Mouse (Mus musculus): ENCODE results near the gene Brca2. TPM values are rescaled to one million over a fixed set of nuclear protein-coding genes. Genes with fewer than 3 reads are reported as not detected.

The Brca2 gene
- total and polyA plus RNA-seq, 3 experiments: 13.8 to 24.0 (median 17.1) TPM

DNA sequence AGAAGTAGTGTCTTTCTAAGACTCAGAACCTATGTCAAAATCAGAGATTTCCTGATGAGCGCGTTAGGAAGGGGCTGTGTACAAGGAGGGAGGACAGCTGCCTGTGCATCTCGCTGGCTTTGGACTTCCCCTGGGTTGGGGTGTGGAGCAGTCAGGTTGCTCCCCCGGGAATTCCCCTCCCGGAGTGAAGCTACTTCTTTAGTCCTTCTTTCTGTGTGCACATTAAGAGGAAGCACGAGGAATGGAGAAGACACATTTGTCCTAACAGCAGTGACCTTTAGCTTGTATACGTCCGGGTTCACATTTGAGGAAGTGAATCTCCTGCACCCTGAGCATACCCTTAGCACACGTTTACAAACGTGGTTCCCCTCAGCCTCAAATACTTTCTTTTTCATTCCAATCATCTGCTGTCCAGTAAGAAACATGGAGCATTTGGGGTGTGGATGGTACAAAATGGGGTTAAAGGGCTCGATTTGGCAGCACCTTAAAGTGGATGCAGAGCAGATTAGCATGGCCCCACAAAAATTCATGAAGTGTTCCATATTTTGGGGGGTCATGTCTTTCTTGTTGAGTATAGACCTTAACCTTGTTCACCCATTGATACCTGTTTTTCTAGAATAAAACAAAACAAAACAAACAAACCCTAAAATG lies 73.1 kb downstream of the Brca2 start (continued):
- TF ChIP-seq MYC (IDR thresholded peaks at IDR 0.05; ENCODE audit: low read depth, low read length) (peak; percentile 97), KAT2A (IDR thresholded peaks at IDR 0.05; ENCODE audit: insufficient replicate concordance, low read length) (no peak), POLR2AphosphoS2 (IDR thresholded peaks at IDR 0.05; ENCODE audit: low read depth, low read length) (no peak), ZMIZ1 (IDR thresholded peaks at IDR 0.05; ENCODE audit: low read depth, low read length) (no peak), RCOR1 (conservative IDR thresholded peaks at IDR 0.05; ENCODE audit: low read depth, low read length) (peak; percentile 82; the same call in 1 of the 2 replicates), ZNF384 (IDR thresholded peaks at IDR 0.05; ENCODE audit: low read depth, low read length) (no peak), MAX (IDR thresholded peaks at IDR 0.05; ENCODE audit: low read length) (peak; percentile 90), CHD2 (IDR thresholded peaks at IDR 0.05; ENCODE audit: low read length) (peak; percentile 27; the same call in 1 of the 2 replicates), UBTF (IDR thresholded peaks at IDR 0.05; ENCODE audit: low read depth, low read length) (no peak), EP300 (IDR thresholded peaks at IDR 0.05; ENCODE audit: low read length) (peak; percentile 77), TCF12 (IDR thresholded peaks at IDR 0.05; ENCODE audit: low read depth, low read length) (peak; percentile 74), GABPA (IDR thresholded peaks at IDR 0.05; ENCODE audit: insufficient replicate concordance, low read depth, low read length) (no peak), POLR2A (IDR thresholded peaks at IDR 0.05; ENCODE audit: low read depth, low read length) (peak; percentile 69)

DNA sequence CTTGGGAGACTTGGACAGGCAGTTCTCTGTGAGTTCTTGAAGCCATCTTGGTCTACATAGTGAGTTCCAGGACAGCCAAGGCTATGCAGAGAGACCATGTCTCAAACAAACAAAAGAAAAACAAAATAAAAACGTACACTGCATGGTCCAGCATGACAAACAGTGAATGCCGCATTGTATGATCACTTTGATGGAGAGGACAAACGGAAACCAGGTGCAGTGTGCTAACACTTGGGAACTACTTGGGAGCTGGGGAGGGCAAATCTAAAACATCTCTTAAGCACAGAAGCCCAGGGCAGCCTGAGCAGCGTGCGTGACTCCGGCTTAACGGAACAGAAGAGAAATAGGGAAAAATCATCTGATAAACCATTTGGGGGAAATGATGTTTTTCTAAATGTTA lies 74.7 kb downstream of the Brca2 start, which contains the start of gene N4bp2l1:
Gene N4bp2l1 (minus strand): TSS at position 101 of the 400 bp plus-strand sequence.
- dilution Hi-C loops (cut with MboI; ENCODE audit: extremely low pct_ligation_motif_present, extremely low pct_unique_long_range_greater_than_20kb, low sequenced_read_pairs) (no loop called here), in situ Hi-C loops (cut with MboI; ENCODE audit: low pct_ligation_motif_present, low pct_unique_long_range_greater_than_20kb, low sequenced_read_pairs) (no loop called here)
- no peak within 1 kb of the TSS for H3K4me3 ChIP-seq (replicated peaks in 1 of 3; ENCODE audit: low read depth in 2 of 3, low read length in 2 of 3, poor library complexity in 1 of 3)
- H3K27ac ChIP-seq (ENCODE audit: insufficient read depth, low read depth): peak within 1 kb of the TSS; percentile 51
- no peak within 1 kb of the TSS; the same call in 1 of the 2 replicates for H3K9ac ChIP-seq (ENCODE audit: insufficient read depth, low read depth)
- peaks cover 3 to 52% of the 10 kb centered on the region in 2 experiments for H3K4me1 ChIP-seq (ENCODE audit: control insufficient read depth in 1 of 2, insufficient read depth in 2 of 2)
- H3K36me3 ChIP-seq (replicated peaks in 1 of 2; ENCODE audit: control insufficient read depth in 1 of 2, insufficient read depth in 1 of 2, low read length in 1 of 2): peaks cover under 1 to 6% of the 10 kb centered on the region in 2 experiments
- DNase-seq (ENCODE audit: extremely low read depth): no peak
- no peaks in the 10 kb centered on the region for H3K27me3 ChIP-seq (replicated peaks)
- H3K4me2 ChIP-seq (ENCODE audit: insufficient read depth, low read depth, poor library complexity, severe bottlenecking): no peak within 1 kb of the TSS
- H3K9me3 ChIP-seq (replicated peaks; ENCODE audit: low read length): no peaks in the 10 kb centered on the region
- H3K79me2 ChIP-seq (replicated peaks; ENCODE audit: control insufficient read depth, extremely low read depth, insufficient read depth, poor library complexity, severe bottlenecking): peaks cover 2% of the 10 kb centered on the region
- no peak for TF ChIP-seq E2F4 (IDR thresholded peaks at IDR 0.05; ENCODE audit: insufficient replicate concordance, low read depth, low read length)

DNA sequence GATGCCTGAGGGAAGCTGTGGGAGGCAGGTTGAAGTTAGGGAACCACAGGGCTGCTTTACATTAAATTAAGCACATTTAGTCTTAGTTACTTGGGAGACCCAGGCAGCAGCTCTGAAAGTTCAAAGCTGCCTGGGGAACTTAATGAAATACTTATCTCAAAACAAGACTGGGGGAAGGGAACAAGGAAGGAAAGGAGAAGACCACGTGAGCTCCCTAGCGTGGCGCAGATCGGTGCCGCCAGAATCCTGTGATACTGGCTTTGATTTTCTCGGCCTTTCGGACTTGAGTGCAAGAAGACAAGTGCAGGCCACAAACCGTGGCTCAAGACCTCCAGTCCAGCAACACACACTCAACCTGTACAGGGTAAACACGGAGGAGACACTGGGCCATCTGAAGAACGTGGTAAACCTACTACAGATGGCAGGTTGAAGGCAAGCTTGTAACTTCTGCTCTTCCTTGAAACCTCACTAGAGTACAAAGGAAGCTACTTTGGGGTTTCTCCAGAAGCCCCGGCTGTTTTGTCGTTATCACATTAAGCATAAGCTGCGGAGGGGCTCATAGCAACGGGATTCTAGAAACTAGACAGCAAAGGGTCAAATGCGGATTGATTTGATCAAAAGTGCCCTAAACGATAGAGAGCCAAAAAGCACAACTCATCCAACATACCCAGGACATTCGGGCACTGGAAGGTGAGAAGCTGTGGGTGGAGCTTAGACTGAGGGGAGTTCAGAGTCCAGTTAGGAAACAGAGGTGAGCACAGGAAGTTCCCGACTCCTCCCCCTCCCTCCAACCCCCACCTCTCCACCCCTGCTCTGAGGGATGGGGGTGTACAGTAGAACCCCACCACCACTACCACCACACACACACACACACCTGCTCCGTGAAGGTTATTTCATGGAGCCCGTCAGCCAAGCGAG lies 76.0 kb downstream of the Brca2 start:
- Histone ChIP-seq H3K4me2 (ENCODE audit: insufficient read depth, low read depth, poor library complexity, severe bottlenecking) (no peak overlapping the region), H3K4me3 (replicated peaks in 1 of 3; ENCODE audit: low read depth in 2 of 3, low read length in 2 of 3, poor library complexity in 1 of 3) (no peak overlapping the region), H3K27ac (ENCODE audit: insufficient read depth, low read depth) (no peak overlapping the region), H3K4me1 (ENCODE audit: control insufficient read depth in 1 of 2, insufficient read depth in 2 of 2) (peaks cover 3 to 52% of the 10 kb centered on the region in 2 experiments), H3K36me3 (replicated peaks in 1 of 2; ENCODE audit: control insufficient read depth in 1 of 2, insufficient read depth in 1 of 2, low read length in 1 of 2) (peaks cover 2 to 7% of the 10 kb centered on the region in 2 experiments), H3K9me3 (replicated peaks; ENCODE audit: low read length) (no peaks in the 10 kb centered on the region), H3K9ac (ENCODE audit: insufficient read depth, low read depth) (no peak overlapping the region), H3K27me3 (replicated peaks) (no peaks in the 10 kb centered on the region), H3K79me2 (replicated peaks; ENCODE audit: control insufficient read depth, extremely low read depth, insufficient read depth, poor library complexity, severe bottlenecking) (no peaks in the 10 kb centered on the region; the same call in 1 of the 2 replicates)
- no peak for TF ChIP-seq GABPA (IDR thresholded peaks at IDR 0.05; ENCODE audit: insufficient replicate concordance, low read depth, low read length)
- TF ChIP-seq RAD21 (IDR thresholded peaks at IDR 0.05; ENCODE audit: low read depth, low read length): no peak
- TF ChIP-seq JUND (conservative IDR thresholded peaks at IDR 0.05; ENCODE audit: low read depth, low read length): no peak
- no peak for TF ChIP-seq ZMIZ1 (IDR thresholded peaks at IDR 0.05; ENCODE audit: low read depth, low read length)
- TF ChIP-seq NELFE (IDR thresholded peaks at IDR 0.05; ENCODE audit: low read depth, low read length): no peak
- no peak for TF ChIP-seq RCOR1 (conservative IDR thresholded peaks at IDR 0.05; ENCODE audit: low read depth, low read length)
- TF ChIP-seq MAZ (IDR thresholded peaks at IDR 0.05; ENCODE audit: low read depth, low read length): no peak
- TF ChIP-seq UBTF (IDR thresholded peaks at IDR 0.05; ENCODE audit: low read depth, low read length): no peak
- no peak for TF ChIP-seq USF1 (IDR thresholded peaks at IDR 0.05; ENCODE audit: low read depth, low read length)
- TF ChIP-seq CTCF (conservative IDR thresholded peaks at IDR 0.05 in 1 of 2, IDR thresholded peaks at IDR 0.05 in 1 of 2; ENCODE audit: low read depth in 2 of 2, low read length in 2 of 2): no peak
- TF ChIP-seq HCFC1 (IDR thresholded peaks at IDR 0.05; ENCODE audit: low read depth, low read length): no peak
- TF ChIP-seq USF2 (conservative IDR thresholded peaks at IDR 0.05; ENCODE audit: low read depth, low read length): no peak
- TF ChIP-seq EP300 (IDR thresholded peaks at IDR 0.05; ENCODE audit: low read length): no peak
- no peak for TF ChIP-seq TCF12 (IDR thresholded peaks at IDR 0.05; ENCODE audit: low read depth, low read length)
- TF ChIP-seq POLR2A (IDR thresholded peaks at IDR 0.05; ENCODE audit: low read depth, low read length): no peak
- no peak for TF ChIP-seq CHD2 (IDR thresholded peaks at IDR 0.05; ENCODE audit: low read length)
- TF ChIP-seq NRF1 (IDR thresholded peaks at IDR 0.05; ENCODE audit: low read depth, low read length): no peak
- no peak for TF ChIP-seq ELF1 (IDR thresholded peaks at IDR 0.05; ENCODE audit: low read depth, low read length)
- no peak for TF ChIP-seq JUN (IDR thresholded peaks at IDR 0.05; ENCODE audit: insufficient read depth, low read depth, low read length)
- dilution Hi-C loops (cut with MboI; ENCODE audit: extremely low pct_ligation_motif_present, extremely low pct_unique_long_range_greater_than_20kb, low sequenced_read_pairs) (no loop called here), in situ Hi-C loops (cut with MboI; ENCODE audit: low pct_ligation_motif_present, low pct_unique_long_range_greater_than_20kb, low sequenced_read_pairs) (no loop called here)
- no peak for DNase-seq (ENCODE audit: extremely low read depth)
